Mouse (Mus musculus): Measurements from ENCODE around the gene Brd4. TPM values are rescaled to one million over a fixed set of nuclear protein-coding genes. Genes with fewer than 3 reads are reported as not detected.
A peak's percentile ranks its signal among the peaks of the same experiment; 100 is the strongest.

The Brd4 gene
- 31.1 and 85.6 TPM in 2 replicates for polyA plus RNA-seq (2012; rRNA removed)

- peak; percentile 96 for DNase-seq (ENCODE audit: low read depth)
- TF ChIP-seq CTCF (IDR thresholded peaks at IDR 0.05; ENCODE audit: borderline replicate concordance, extremely low read depth, insufficient read depth, insufficient read length): no peak
- peak; percentile 95 for TF ChIP-seq POLR2A (IDR thresholded peaks at IDR 0.05; ENCODE audit: borderline replicate concordance, extremely low read depth, insufficient read depth, insufficient read length, poor library complexity, severe bottlenecking)
These were observed at the start of gene Brd4 for GRCm38 (mm10) chr17:32284262-32285137. Brd4 (minus strand) TSS chr17:32284722.

DNA sequence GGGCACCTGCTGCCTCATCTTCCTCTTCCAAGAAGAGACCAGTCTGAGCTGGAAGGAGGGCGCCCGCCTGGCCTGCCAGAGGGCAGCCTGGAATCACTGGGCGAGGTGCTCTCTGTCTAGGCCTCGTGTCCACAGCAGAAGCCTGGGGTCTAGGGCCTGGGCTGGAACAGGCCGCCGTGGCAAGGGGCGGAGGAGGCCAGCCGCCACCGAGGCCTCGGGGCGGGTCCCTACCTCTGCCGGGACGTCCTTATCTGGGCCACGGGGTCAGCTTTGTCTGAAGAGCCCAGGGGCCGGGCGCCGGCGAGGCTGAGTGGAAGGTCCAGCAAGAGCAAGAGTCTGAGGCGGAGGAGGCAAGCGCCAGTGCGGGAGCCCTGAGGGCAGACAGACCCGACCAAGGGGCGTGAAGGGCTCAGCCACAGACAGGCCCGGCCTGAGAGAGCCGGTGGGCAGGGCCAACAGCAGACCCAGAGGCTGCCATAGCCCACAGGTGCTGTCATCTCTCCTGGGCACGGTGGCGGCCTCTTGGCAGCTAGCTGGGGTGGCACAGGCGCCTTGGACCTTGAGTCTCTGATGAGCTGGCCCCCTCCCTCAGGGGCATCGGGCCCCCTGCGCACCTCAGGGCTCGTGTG is 49.3 kb upstream of the Brd4 start:
- TF ChIP-seq POLR2A (IDR thresholded peaks at IDR 0.05; ENCODE audit: borderline replicate concordance, extremely low read depth, insufficient read depth, insufficient read length, poor library complexity, severe bottlenecking) (no peak), CTCF (IDR thresholded peaks at IDR 0.05; ENCODE audit: borderline replicate concordance, extremely low read depth, insufficient read depth, insufficient read length) (no peak)
- DNase-seq (ENCODE audit: low read depth): no peak

DNA sequence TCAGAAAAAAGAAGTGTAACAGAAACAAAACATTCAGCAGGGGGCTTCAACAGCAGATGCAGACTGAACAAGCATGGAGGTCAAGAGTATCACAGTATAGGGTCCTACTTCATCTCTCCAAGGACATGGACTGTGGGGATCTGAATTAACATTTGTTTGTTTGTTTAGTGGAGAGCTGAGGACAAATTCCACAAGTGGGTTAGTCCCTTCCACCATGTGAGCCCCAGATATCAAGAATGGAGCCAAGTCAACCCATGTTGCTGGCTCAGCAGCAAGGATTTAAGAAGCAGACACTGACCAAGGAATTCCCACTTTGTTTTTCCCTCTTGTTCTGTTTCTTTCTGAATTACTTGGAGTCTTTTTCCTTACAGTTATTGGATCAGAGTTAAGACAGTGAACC is 43.0 kb upstream of the Brd4 start:
- TF ChIP-seq CTCF (IDR thresholded peaks at IDR 0.05; ENCODE audit: borderline replicate concordance, extremely low read depth, insufficient read depth, insufficient read length) (no peak), POLR2A (IDR thresholded peaks at IDR 0.05; ENCODE audit: borderline replicate concordance, extremely low read depth, insufficient read depth, insufficient read length, poor library complexity, severe bottlenecking) (no peak)
- no peak for DNase-seq (ENCODE audit: low read depth)

DNA sequence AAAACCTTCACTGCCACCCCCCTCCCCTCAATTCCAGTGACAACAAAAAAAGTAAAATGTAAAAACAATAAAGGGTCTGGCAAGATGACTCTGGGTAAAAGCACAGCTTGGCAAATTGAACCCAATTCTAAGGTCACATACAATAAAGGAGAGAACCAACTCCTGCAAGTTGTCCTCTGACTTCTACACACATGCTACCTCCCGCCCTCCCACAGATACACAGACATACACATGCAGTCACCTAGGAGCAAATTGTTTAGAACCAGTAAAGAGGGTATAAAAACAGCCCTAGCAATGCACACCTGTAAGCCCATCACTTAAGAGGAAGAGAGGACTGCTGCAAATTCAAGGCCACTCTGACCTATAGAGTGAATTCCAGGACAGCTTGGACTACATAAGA is 38.3 kb upstream of the Brd4 start:
- DNase-seq (ENCODE audit: low read depth): no peak
- no peak for TF ChIP-seq POLR2A (IDR thresholded peaks at IDR 0.05; ENCODE audit: borderline replicate concordance, extremely low read depth, insufficient read depth, insufficient read length, poor library complexity, severe bottlenecking)
- TF ChIP-seq CTCF (IDR thresholded peaks at IDR 0.05; ENCODE audit: borderline replicate concordance, extremely low read depth, insufficient read depth, insufficient read length): no peak

DNA sequence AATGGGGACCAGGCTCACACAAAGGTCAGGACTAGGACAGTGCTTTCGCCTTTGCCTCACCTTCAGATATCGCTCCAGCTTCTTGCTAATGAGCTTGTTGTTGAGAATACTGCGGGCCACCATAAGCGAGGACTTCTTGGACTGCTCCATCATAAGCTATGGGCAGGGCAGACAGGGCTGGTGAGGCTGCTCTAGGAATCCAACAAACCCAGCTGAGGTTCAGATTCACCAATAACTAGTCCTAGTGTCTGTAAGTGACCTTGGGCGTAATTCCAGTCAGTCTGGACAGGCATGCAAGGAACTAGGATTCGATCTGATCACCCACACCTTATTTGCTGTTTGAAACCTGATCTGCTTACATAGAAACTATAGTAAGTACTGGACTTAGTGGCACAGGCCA is 37.3 kb upstream of the Brd4 start:
- DNase-seq (ENCODE audit: low read depth): peak; percentile 29
- no peak for TF ChIP-seq POLR2A (IDR thresholded peaks at IDR 0.05; ENCODE audit: borderline replicate concordance, extremely low read depth, insufficient read depth, insufficient read length, poor library complexity, severe bottlenecking)

DNA sequence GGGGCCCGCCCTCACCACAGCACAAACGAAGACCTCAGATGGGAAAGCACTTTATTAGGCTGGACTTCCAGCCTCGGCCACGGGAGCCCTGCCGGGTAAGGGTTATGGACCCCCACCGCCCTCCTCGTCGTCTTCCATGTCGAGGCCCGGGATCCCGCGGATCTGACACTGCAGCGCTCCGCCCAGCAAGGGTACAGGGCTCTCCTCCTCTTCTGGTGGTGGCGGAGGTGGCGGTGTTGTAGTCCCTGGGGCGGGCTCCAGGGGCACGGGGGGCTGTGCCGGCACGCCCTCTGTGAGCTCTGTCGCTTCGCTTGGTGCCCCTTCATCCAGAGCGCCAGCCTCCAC is 36.8 kb upstream of the Brd4 start:
- no peak for DNase-seq (ENCODE audit: low read depth)
- TF ChIP-seq CTCF (IDR thresholded peaks at IDR 0.05; ENCODE audit: borderline replicate concordance, extremely low read depth, insufficient read depth, insufficient read length) (0 out of 2 replicates have a peak, but pooled peaks have one; percentile 6), POLR2A (IDR thresholded peaks at IDR 0.05; ENCODE audit: borderline replicate concordance, extremely low read depth, insufficient read depth, insufficient read length, poor library complexity, severe bottlenecking) (peak; percentile 75; the same call in 1 of the 2 replicates)

GRCm38 (mm10) chr17:32320597-32321389 is 36.3 kb upstream of the Brd4 start, which contains the start of gene Akap8:
Akap8 (minus strand) TSS chr17:32321238.
- peak; percentile 100 for DNase-seq (ENCODE audit: low read depth)
- TF ChIP-seq POLR2A (IDR thresholded peaks at IDR 0.05; ENCODE audit: borderline replicate concordance, extremely low read depth, insufficient read depth, insufficient read length, poor library complexity, severe bottlenecking) (peak; percentile 58; the same call in 1 of the 2 replicates), CTCF (IDR thresholded peaks at IDR 0.05; ENCODE audit: borderline replicate concordance, extremely low read depth, insufficient read depth, insufficient read length) (peak; percentile 2; the same call in 1 of the 2 replicates)

GRCm38 (mm10) chr17:32319950-32320349 is 35.4 kb upstream of the Brd4 start:
- no peak for DNase-seq (ENCODE audit: low read depth)
- TF ChIP-seq CTCF (IDR thresholded peaks at IDR 0.05; ENCODE audit: borderline replicate concordance, extremely low read depth, insufficient read depth, insufficient read length) (no peak), POLR2A (IDR thresholded peaks at IDR 0.05; ENCODE audit: borderline replicate concordance, extremely low read depth, insufficient read depth, insufficient read length, poor library complexity, severe bottlenecking) (no peak)

DNA sequence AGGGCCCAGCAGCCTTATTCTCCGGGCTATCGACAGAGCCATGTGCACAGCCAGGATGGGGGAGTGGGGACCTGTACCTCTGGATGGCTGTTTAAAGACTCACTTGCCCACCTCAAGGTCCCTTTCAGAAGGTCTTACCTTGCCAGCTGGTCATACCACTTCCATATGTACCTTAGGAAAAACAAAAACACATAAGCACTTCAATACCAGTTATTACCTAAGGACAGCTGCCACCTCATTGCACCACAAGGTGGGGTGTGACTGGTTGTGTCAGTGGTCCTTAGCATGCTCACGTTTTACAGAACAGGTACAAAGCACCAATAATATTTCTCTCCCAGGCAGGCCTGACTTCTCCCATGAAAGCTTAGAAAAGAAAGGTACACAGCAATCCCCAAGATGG is 33.2 kb upstream of the Brd4 start:
- DNase-seq (ENCODE audit: low read depth): no peak
- TF ChIP-seq POLR2A (IDR thresholded peaks at IDR 0.05; ENCODE audit: borderline replicate concordance, extremely low read depth, insufficient read depth, insufficient read length, poor library complexity, severe bottlenecking): no peak
- no peak for TF ChIP-seq CTCF (IDR thresholded peaks at IDR 0.05; ENCODE audit: borderline replicate concordance, extremely low read depth, insufficient read depth, insufficient read length)

GRCm38 (mm10) chr17:32317032-32317431 is 32.5 kb upstream of the Brd4 start:
- DNase-seq (ENCODE audit: low read depth): no peak
- TF ChIP-seq CTCF (IDR thresholded peaks at IDR 0.05; ENCODE audit: borderline replicate concordance, extremely low read depth, insufficient read depth, insufficient read length) (no peak), POLR2A (IDR thresholded peaks at IDR 0.05; ENCODE audit: borderline replicate concordance, extremely low read depth, insufficient read depth, insufficient read length, poor library complexity, severe bottlenecking) (no peak)

DNA sequence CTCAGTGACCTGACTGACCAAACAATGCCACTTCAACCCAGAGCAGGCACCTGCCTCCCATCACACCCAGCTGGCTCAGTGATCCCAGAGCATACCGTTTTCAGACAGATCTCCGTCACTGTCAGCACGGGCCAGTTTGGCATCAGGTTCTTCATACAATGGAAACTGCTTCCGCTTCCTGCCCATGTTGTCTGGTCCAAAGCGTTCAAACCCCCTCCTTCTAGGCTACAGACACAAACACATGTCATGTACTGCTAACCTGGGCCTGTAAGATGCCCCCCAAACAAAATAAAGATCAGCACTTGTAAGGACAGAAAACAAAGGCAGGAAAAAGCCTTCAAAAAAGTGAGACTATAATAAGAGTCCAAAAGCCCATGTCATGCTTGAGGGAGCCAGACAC is 31.0 kb upstream of the Brd4 start:
- TF ChIP-seq POLR2A (IDR thresholded peaks at IDR 0.05; ENCODE audit: borderline replicate concordance, extremely low read depth, insufficient read depth, insufficient read length, poor library complexity, severe bottlenecking) (no peak), CTCF (IDR thresholded peaks at IDR 0.05; ENCODE audit: borderline replicate concordance, extremely low read depth, insufficient read depth, insufficient read length) (no peak)
- DNase-seq (ENCODE audit: low read depth): no peak

Measured in brain, embryonic 14.5 days (tissue).